Mouse (Mus musculus) spleen, adult 2 months (tissue): ENCODE data around the gene Tmc7.

ENCODE experiments used
- CTCF ChIP-seq: fragments of 200-500 bp; IDR thresholded peaks from 2 replicates; pipeline ENCODE4 v1.5.1; 2011; ENCODE audit warnings: mild to moderate bottlenecking, inconsistent platforms; ENCODE audit not compliant: insufficient read depth, insufficient read length, insufficient replicate concordance; ENCODE audit errors: extremely low read depth
- POLR2A ChIP-seq: fragments of 200-500 bp; IDR thresholded peaks from 2 replicates; pipeline ENCODE4 v1.6.1; 2011; ENCODE audit warnings: low read depth, low read length, inconsistent platforms

- no peak for TF ChIP-seq CTCF
- no peak for TF ChIP-seq POLR2A
These were observed 20.3 kb upstream of the Tmc7 start for GRCm38 (mm10) chr7:118604842-118605241.
